In the genomic region with DNA sequence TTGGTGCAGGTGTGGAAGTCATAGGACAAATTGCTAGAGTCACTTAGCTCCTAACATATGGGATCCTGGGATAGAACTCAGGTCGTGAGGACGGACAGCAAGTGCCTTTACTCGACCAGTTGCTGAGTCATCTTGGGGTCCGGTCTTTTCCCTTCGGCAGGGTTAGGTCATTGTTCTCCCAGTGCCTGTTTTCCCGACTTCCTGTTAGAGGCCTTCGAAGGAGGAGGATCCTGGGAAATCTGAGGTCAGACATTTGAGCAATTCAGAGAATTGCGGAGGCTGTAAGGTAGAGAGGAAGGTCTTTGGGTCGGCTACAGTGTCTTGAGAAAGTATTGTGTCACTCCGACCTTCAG, we compare ENCODE assay signal across 8 mouse cellular contexts. TPM values are rescaled to one million over a fixed set of nuclear protein-coding genes. Genes with fewer than 3 reads are reported as not detected.
DNase-seq lines count a peak whose midpoint lies in the region; ATAC-seq lines count a peak whose summit lies in the region.

No protein-coding gene starts in this region.

- no peaks in the 10 kb centered on the region for H3K9me3 ChIP-seq in kidney, embryonic 14.5 days (ENCODE audit: control insufficient read depth, low read length)
- H3K9me3 ChIP-seq in forebrain, embryonic 16.5 days (ENCODE audit: control insufficient read depth, low read length) = no peaks in the 10 kb centered on the region

- 0 out of 2 replicates have a peak, but pooled peaks have one; percentile 3 for ATAC-seq in kidney, embryonic 14.5 days (ENCODE audit: low FRiP score, low TSS enrichment)
- ATAC-seq in forebrain, embryonic 16.5 days = no peak; the same call in 1 of the 2 replicates
- ATAC-seq in monocyte, adult 5-6 weeks (replicated peaks; ENCODE audit: insufficient number of reproducible peaks, low FRiP score, low TSS enrichment, poor library complexity, severe bottlenecking) = no peak

- intact Hi-C loops in gastrocnemius, postnatal 14 days (cut with DNase I; ENCODE audit: low total_unique reads) = no loop called here

- peaks cover 11% of the 10 kb centered on the region; the same call in 1 of the 2 replicates for H3K4me1 ChIP-seq in kidney, embryonic 14.5 days (ENCODE audit: control insufficient read depth, insufficient read depth, low read length)
- H3K4me1 ChIP-seq in forebrain, embryonic 16.5 days (replicated peaks; ENCODE audit: control insufficient read depth, insufficient read depth, low read length) = peaks cover 11% of the 10 kb centered on the region

- peak overlapping the region; percentile 90 for H3K4me2 ChIP-seq in kidney, embryonic 14.5 days (replicated peaks; ENCODE audit: low read depth, low read length)
- peak overlapping the region; percentile 64 for H3K4me2 ChIP-seq in forebrain, embryonic 16.5 days (ENCODE audit: low read length)

- H3K27ac ChIP-seq in kidney, embryonic 14.5 days (ENCODE audit: low read depth, low read length) = peak overlapping the region; percentile 89
- H3K27ac ChIP-seq in forebrain, embryonic 16.5 days (ENCODE audit: low read length) = no peak overlapping the region

- H3K9ac ChIP-seq in kidney, embryonic 14.5 days (ENCODE audit: low read depth, low read length) = peak overlapping the region; percentile 78
- H3K9ac ChIP-seq in forebrain, embryonic 16.5 days (replicated peaks; ENCODE audit: low read depth, low read length) = peak overlapping the region; percentile 80

- no peak for DNase-seq in kidney, adult 8-10 months
- peak; percentile 51 for DNase-seq in kidney, postnatal 10 days
- peak; percentile 53 to 63 for DNase-seq in lung, postnatal 4 days
- DNase-seq in gastrocnemius, postnatal 14 days = no peak
- no peak for DNase-seq in left cerebral cortex, adult 8-10 months (ENCODE audit: low spot score in 2 of 2)

- 23% methylated on average over 10 of the region's 10 CpGs for WGBS in kidney, embryonic 14.5 days
- 13% methylated on average over 10 of the region's 10 CpGs for WGBS in forebrain, embryonic 16.5 days

- H3K4me3 ChIP-seq in kidney, embryonic 14.5 days (ENCODE audit: low read length) = peak overlapping the region; percentile 65
- H3K4me3 ChIP-seq in forebrain, embryonic 16.5 days (replicated peaks; ENCODE audit: low read length) = peak overlapping the region; percentile 71

- H3K36me3 ChIP-seq in kidney, embryonic 14.5 days (ENCODE audit: control insufficient read depth, insufficient read depth, low read length) = no peaks in the 10 kb centered on the region
- H3K36me3 ChIP-seq in forebrain, embryonic 16.5 days (ENCODE audit: control insufficient read depth, insufficient read depth) = no peaks in the 10 kb centered on the region

- H3K27me3 ChIP-seq in kidney, embryonic 14.5 days (ENCODE audit: control insufficient read depth, insufficient read depth, low read length) = no peaks in the 10 kb centered on the region
- no peaks in the 10 kb centered on the region for H3K27me3 ChIP-seq in forebrain, embryonic 16.5 days (replicated peaks; ENCODE audit: control insufficient read depth, insufficient read depth, low read length)

RNA-seq across cellular contexts. Expression of gene Parp16, which starts 19.2 kb away (rescaled TPM):
- 4.7 and 7.9 TPM in 2 replicates for polyA plus RNA-seq in kidney, embryonic 14.5 days (2014; fragmentation: Nextera tagmentation; extraction: Ambion mirVana)
- 5.4 and 6.6 TPM in 2 replicates for polyA plus RNA-seq in forebrain, embryonic 16.5 days (2015; fragmentation: Nextera tagmentation; extraction: Ambion mirVana)
- 1.9 to 3.1 TPM (median 2.3 TPM) in 3 replicates for total RNA-seq in monocyte, adult 5-6 weeks (2017)
- 1 to 10 TPM; 4.9 to 5.4 TPM for total RNA-seq in gastrocnemius, postnatal 14 days (2021)
- 1 to 10 TPM; 3.4 to 4.8 (median 4.0) TPM for total RNA-seq in left cerebral cortex, adult 8-10 months (2022)

RNA-seq across cellular contexts. Expression of gene Cilp, which starts 50.6 kb away (rescaled TPM):
- polyA plus RNA-seq in kidney, embryonic 14.5 days (2014; fragmentation: Nextera tagmentation; extraction: Ambion mirVana) = 0.40 and 0.64 TPM in 2 replicates
- polyA plus RNA-seq in forebrain, embryonic 16.5 days (2015; fragmentation: Nextera tagmentation; extraction: Ambion mirVana) = 0.18 and 0.20 TPM in 2 replicates
- total RNA-seq in monocyte, adult 5-6 weeks (2017) = not detected in 3 replicates
- 100 to 1,000 TPM in 1 of 2 experiments, 10 to 100 TPM in 1; 63.1 to 122 TPM for total RNA-seq in gastrocnemius, postnatal 14 days (2021)
- under 1 TPM in 3 of 4 experiments, not detected in 1; 0.13 to 0.23 (median 0.19) TPM for total RNA-seq in left cerebral cortex, adult 8-10 months (2022)

Comparison
In these comparisons a context has a peak if more than half of its experiments do, and no peak if none do; other contexts are left out.
1. DNase-seq: peak in kidney, postnatal 10 days (single experiment) and lung, postnatal 4 days (2 of 2); none in kidney, adult 8-10 months (0 of 2), gastrocnemius, postnatal 14 days (single experiment) and left cerebral cortex, adult 8-10 months (0 of 2).
2. RNA of gene Cilp, which starts 50.6 kb away (total RNA-seq): 63.1 to 122 TPM in gastrocnemius, postnatal 14 days; 0.13 to 0.23 TPM in left cerebral cortex, adult 8-10 months and not detected in monocyte, adult 5-6 weeks; every median in the first group is over 10 times any median in the second.